Mouse (Mus musculus): Measurements from ENCODE around the gene Qrfp. TPM values are rescaled to one million over a fixed set of nuclear protein-coding genes. Genes with fewer than 3 reads are reported as not detected.

Gene Qrfp
- not detected in 2 replicates for polyA plus RNA-seq (2012; ENCODE audit: insufficient read depth, insufficient read length, missing spikeins)

GRCm38 (mm10) chr2:31810444-31810843 is at the start of gene Qrfp:
Qrfp (minus strand) TSS chr2:31810580.
- Histone ChIP-seq H3K4me3 (ENCODE audit: insufficient read depth, low read depth, low read length) (no peak within 1 kb of the TSS), H3K27ac (replicated peaks; ENCODE audit: low read depth, low read length) (no peak within 1 kb of the TSS)

GRCm38 (mm10) chr2:31858500-31858899 is 48.1 kb upstream of the Qrfp start:
- Histone ChIP-seq H3K4me3 (ENCODE audit: insufficient read depth, low read depth, low read length) (no peak overlapping the region), H3K4me1 (ENCODE audit: control insufficient read depth, insufficient read depth, insufficient read length, low read length) (no peaks in the 10 kb centered on the region), H3K27ac (replicated peaks; ENCODE audit: low read depth, low read length) (no peak overlapping the region)

More at GRCm38 (mm10) chr2:31810444-31810843, at the start of gene Qrfp:
- no peaks in the 10 kb centered on the region for H3K4me1 ChIP-seq (ENCODE audit: control insufficient read depth, insufficient read depth, insufficient read length, low read length)

GRCm38 (mm10) chr2:31857180-31857579 is 46.8 kb upstream of the Qrfp start:
- no peaks in the 10 kb centered on the region for H3K4me1 ChIP-seq (ENCODE audit: control insufficient read depth, insufficient read depth, insufficient read length, low read length)
- H3K4me3 ChIP-seq (ENCODE audit: insufficient read depth, low read depth, low read length) = no peak overlapping the region
- no peak overlapping the region for H3K27ac ChIP-seq (replicated peaks; ENCODE audit: low read depth, low read length)

- no peak overlapping the region for H3K4me3 ChIP-seq (ENCODE audit: insufficient read depth, low read depth, low read length)
- no peak overlapping the region for H3K27ac ChIP-seq (replicated peaks; ENCODE audit: low read depth, low read length)
- H3K4me1 ChIP-seq (ENCODE audit: control insufficient read depth, insufficient read depth, insufficient read length, low read length) = no peaks in the 10 kb centered on the region
These were observed 45.6 kb upstream of the Qrfp start for GRCm38 (mm10) chr2:31855991-31856390.

- no peak overlapping the region for H3K4me3 ChIP-seq (ENCODE audit: insufficient read depth, low read depth, low read length)
- no peak overlapping the region for H3K27ac ChIP-seq (replicated peaks; ENCODE audit: low read depth, low read length)
- peaks cover 3% of the 10 kb centered on the region; the same call in 1 of the 2 replicates for H3K4me1 ChIP-seq (ENCODE audit: control insufficient read depth, insufficient read depth, insufficient read length, low read length)
These were observed 39.8 kb upstream of the Qrfp start for GRCm38 (mm10) chr2:31850141-31850540.

GRCm38 (mm10) chr2:31847908-31848307 is 37.5 kb upstream of the Qrfp start:
- Histone ChIP-seq H3K4me1 (ENCODE audit: control insufficient read depth, insufficient read depth, insufficient read length, low read length) (peaks cover 3% of the 10 kb centered on the region; the same call in 1 of the 2 replicates), H3K27ac (replicated peaks; ENCODE audit: low read depth, low read length) (no peak overlapping the region), H3K4me3 (ENCODE audit: insufficient read depth, low read depth, low read length) (no peak overlapping the region)

GRCm38 (mm10) chr2:31846692-31847660 is 36.6 kb upstream of the Qrfp start:
- Histone ChIP-seq H3K4me1 (ENCODE audit: control insufficient read depth, insufficient read depth, insufficient read length, low read length) (peaks cover 3% of the 10 kb centered on the region; the same call in 1 of the 2 replicates), H3K4me3 (ENCODE audit: insufficient read depth, low read depth, low read length) (no peak overlapping the region), H3K27ac (replicated peaks; ENCODE audit: low read depth, low read length) (no peak overlapping the region)

- H3K27ac ChIP-seq (replicated peaks; ENCODE audit: low read depth, low read length) = no peak within 1 kb of the TSS
- peaks cover 3% of the 10 kb centered on the region; the same call in 1 of the 2 replicates for H3K4me1 ChIP-seq (ENCODE audit: control insufficient read depth, insufficient read depth, insufficient read length, low read length)
- H3K4me3 ChIP-seq (ENCODE audit: insufficient read depth, low read depth, low read length) = peak within 1 kb of the TSS; percentile 52
These were observed 35.7 kb upstream of the Qrfp start, which contains the start of gene Fibcd1 for GRCm38 (mm10) chr2:31845896-31846691. Fibcd1 (minus strand) TSS chr2:31846005.

GRCm38 (mm10) chr2:31845512-31845895 is 35.1 kb upstream of the Qrfp start:
- H3K4me3 ChIP-seq (ENCODE audit: insufficient read depth, low read depth, low read length) = peak overlapping the region; percentile 52
- peaks cover 3% of the 10 kb centered on the region; the same call in 1 of the 2 replicates for H3K4me1 ChIP-seq (ENCODE audit: control insufficient read depth, insufficient read depth, insufficient read length, low read length)
- H3K27ac ChIP-seq (replicated peaks; ENCODE audit: low read depth, low read length) = no peak overlapping the region

- no peak overlapping the region for H3K4me3 ChIP-seq (ENCODE audit: insufficient read depth, low read depth, low read length)
These were observed 34.4 kb upstream of the Qrfp start for GRCm38 (mm10) chr2:31844729-31845136.

GRCm38 (mm10) chr2:31838868-31839267 is 28.5 kb upstream of the Qrfp start:
- Histone ChIP-seq H3K4me1 (ENCODE audit: control insufficient read depth, insufficient read depth, insufficient read length, low read length) (no peaks in the 10 kb centered on the region), H3K27ac (replicated peaks; ENCODE audit: low read depth, low read length) (no peak overlapping the region)

More at GRCm38 (mm10) chr2:31844729-31845136, 34.4 kb upstream of the Qrfp start:
- Histone ChIP-seq H3K4me1 (ENCODE audit: control insufficient read depth, insufficient read depth, insufficient read length, low read length) (no peaks in the 10 kb centered on the region; the same call in 1 of the 2 replicates), H3K27ac (replicated peaks; ENCODE audit: low read depth, low read length) (no peak overlapping the region)

GRCm38 (mm10) chr2:31836985-31837384 is 26.6 kb upstream of the Qrfp start:
- no peak overlapping the region for H3K27ac ChIP-seq (replicated peaks; ENCODE audit: low read depth, low read length)
- no peak overlapping the region for H3K4me3 ChIP-seq (ENCODE audit: insufficient read depth, low read depth, low read length)
- no peaks in the 10 kb centered on the region for H3K4me1 ChIP-seq (ENCODE audit: control insufficient read depth, insufficient read depth, insufficient read length, low read length)

More at GRCm38 (mm10) chr2:31838868-31839267, 28.5 kb upstream of the Qrfp start:
- H3K4me3 ChIP-seq (ENCODE audit: insufficient read depth, low read depth, low read length) = no peak overlapping the region

GRCm38 (mm10) chr2:31836091-31836490 is 25.7 kb upstream of the Qrfp start:
- no peak overlapping the region for H3K4me3 ChIP-seq (ENCODE audit: insufficient read depth, low read depth, low read length)
- H3K27ac ChIP-seq (replicated peaks; ENCODE audit: low read depth, low read length) = no peak overlapping the region
- H3K4me1 ChIP-seq (ENCODE audit: control insufficient read depth, insufficient read depth, insufficient read length, low read length) = no peaks in the 10 kb centered on the region

GRCm38 (mm10) chr2:31828311-31828825 is 18.0 kb upstream of the Qrfp start:
- Histone ChIP-seq H3K4me1 (ENCODE audit: control insufficient read depth, insufficient read depth, insufficient read length, low read length) (no peaks in the 10 kb centered on the region), H3K4me3 (ENCODE audit: insufficient read depth, low read depth, low read length) (no peak overlapping the region), H3K27ac (replicated peaks; ENCODE audit: low read depth, low read length) (no peak overlapping the region)

GRCm38 (mm10) chr2:31827877-31828276 is 17.5 kb upstream of the Qrfp start:
- Histone ChIP-seq H3K4me1 (ENCODE audit: control insufficient read depth, insufficient read depth, insufficient read length, low read length) (no peaks in the 10 kb centered on the region), H3K27ac (replicated peaks; ENCODE audit: low read depth, low read length) (no peak overlapping the region), H3K4me3 (ENCODE audit: insufficient read depth, low read depth, low read length) (no peak overlapping the region)

Data from brown adipose tissue, adult 24 weeks (tissue).